Mouse (Mus musculus) liver, adult (tissue): ENCODE data around the gene Xndc1.
A peak's percentile ranks its signal among the peaks of the same experiment; 100 is the strongest.

Experiments
- GATA4 ChIP-seq: IDR thresholded peaks from 2 replicates; pipeline ENCODE4 v1.6.1; 2014; ENCODE audit warnings: mild to moderate bottlenecking, low read length; ENCODE audit not compliant: insufficient replicate concordance

The Xndc1 gene

DNA sequence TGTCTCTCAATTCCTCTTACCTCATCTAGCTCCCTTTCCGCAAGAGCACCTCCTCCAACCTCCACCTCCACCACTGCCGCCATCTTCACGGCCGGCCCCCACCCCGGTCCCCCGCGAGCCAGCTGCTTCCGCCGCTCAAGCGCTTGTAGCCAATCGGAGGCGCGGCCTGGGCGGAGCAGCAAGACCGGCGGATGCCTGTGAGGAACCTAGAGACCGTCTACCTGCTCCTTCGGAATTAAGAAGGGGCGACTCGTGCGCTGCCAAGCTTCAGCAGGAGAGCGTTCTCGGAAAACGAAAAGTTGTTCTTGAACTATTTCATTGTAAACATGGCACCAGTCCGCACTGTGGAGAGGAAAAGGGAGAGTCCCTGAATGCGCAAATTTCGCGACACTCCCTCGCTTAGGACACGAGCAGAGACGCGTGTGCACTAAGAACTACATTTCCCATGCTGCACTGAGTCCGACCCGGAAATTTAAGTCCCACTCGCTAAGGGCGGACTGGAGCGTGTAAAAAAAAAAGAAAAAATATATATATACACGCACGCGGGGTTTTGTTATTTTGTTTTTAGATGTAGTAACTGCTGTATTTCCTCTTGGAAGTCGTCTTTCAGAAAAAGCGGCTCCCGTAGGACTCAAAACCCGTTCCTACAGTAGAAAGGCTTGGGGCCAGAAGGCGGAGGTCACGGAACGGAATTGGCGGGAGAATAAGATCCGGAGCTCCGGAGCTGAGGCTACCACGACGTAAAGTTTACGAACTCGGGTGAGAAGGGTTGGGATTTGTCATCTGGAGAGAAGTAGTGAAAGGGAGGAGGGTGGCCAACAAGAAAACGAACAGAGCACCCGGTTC lies at the start of gene Xndc1, which contains the start of the genes Rnf121 and Xntrpc:
TSS of gene Xndc1 (plus strand) at position 466 of the 846 bp plus-strand sequence.
TSS of gene Rnf121 (minus strand) at position 424 of the 846 bp plus-strand sequence.
TSS of gene Xntrpc (plus strand) at position 668 of the 846 bp plus-strand sequence.
- TF ChIP-seq GATA4, result peak; percentile 25; the same call in 1 of the 2 replicates

DNA sequence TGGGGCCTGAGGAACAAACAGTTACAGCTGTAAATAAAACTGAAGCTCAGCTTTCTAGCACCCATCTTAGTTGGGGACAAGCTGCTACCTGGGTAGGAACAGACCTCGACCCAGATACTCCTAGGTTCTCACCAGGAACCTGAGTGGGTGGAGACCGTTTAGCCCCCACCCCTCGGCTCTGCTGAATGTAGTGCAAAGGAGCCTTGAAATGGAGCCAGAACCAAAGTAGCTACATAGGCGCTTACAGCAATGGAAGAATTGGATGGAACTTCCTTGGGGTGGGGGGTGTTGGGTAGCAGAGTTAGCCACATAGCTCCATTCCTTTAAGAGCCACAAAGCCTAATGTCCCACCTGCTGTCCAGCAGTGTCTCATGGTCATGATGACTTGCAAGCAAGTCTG lies 48.4 kb upstream of the Xndc1 start:
- no peak for TF ChIP-seq GATA4

DNA sequence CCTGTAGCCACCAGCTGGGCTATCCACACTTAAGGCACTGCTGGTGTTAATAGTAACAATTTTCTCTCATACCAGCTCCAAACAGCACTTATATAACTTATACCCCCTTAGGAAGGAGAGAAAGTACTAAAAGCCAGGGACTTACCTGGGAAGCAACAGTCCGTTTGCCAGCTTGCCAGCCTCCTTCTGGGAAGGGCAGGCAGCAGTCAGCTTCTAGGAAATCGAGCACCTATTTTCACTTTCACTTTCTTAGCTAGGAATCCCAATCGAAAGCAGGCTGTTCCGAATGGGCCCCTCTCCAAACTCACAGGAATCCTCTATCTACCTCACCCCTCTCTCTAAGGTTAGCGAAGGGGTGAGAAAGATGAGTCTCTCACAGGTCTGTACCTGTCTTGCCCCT lies 47.9 kb upstream of the Xndc1 start:
- no peak for TF ChIP-seq GATA4

DNA sequence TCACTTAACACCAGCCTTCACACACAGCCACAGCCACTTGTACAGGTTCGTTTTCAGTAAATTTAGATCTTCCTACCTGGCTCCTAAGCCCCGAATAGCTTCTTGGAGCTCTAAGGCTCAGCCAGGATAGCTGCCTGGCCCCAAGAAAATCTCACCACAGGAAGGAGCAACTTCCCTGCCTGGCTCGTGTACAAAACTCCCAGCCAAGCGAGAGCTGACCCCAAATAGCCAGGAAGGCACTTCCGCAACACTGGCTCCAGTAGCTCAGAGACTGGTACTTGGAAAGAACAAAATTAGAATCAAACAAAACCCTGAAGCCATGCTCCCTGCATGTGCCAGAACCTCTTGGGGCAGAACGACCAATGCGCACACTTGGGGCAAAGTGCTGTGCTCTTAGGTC lies 47.3 kb upstream of the Xndc1 start:
- TF ChIP-seq GATA4, result no peak

DNA sequence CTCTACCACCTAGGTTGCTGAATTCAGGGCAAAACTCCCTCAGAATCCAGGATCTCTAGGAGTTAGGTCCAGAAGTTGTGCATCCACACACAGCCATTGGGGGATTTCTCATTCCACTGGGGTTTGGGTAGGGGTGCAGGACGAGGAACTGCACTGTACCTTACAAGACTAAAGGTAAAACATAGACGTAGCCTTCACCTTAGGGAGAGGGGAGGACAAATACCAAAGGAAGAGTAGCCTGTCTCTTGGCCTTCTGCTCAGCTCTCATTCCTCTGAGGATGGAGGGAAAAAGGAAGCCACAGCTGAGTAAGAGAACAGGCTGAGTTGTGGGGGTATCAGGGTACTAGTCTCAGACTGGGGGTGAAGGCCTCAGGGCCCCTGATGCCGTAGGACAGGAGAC lies 46.7 kb upstream of the Xndc1 start, which contains the start of gene Il18bp:
TSS of gene Il18bp (minus strand) at position 101 of the 400 bp plus-strand sequence.
- TF ChIP-seq GATA4, result no peak

DNA sequence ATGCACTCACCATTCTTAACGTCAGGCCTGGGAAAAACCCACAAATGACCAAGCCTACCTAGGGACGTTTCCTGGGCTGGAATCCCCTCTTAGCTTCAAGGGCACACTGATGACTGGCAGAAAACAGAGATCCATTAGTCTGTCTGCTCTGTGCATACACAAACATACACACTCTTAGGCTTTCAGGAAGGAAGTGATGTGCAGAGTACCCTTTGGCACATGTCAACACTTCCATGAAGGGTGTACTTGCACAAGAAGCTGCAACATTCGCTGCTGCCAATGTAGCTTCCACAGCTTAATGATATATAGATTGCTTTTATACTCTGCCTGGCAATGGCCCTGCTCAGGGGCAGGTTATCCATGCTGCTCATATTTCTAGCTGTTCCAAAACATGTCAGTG lies 45.9 kb upstream of the Xndc1 start:
- no peak for TF ChIP-seq GATA4

DNA sequence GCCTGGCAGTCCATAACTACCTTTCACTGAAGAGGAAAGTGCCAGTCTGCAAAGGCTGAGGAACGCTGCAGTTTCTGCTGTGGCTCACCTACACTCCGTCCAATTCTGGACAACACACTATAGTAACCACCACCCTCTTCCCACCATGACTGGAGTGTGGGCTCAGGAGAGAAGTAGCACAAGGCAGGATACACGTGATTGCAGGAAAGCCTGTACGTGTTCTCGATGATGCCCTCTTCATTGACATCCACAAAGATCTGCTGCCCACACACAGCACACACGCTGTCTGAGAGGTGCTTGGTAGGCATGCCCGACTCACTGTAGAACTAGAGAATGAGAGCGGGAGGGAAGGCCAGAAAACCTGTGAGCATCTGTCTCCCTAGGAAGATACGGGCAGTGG lies 41.5 kb upstream of the Xndc1 start:
- TF ChIP-seq GATA4, result no peak

DNA sequence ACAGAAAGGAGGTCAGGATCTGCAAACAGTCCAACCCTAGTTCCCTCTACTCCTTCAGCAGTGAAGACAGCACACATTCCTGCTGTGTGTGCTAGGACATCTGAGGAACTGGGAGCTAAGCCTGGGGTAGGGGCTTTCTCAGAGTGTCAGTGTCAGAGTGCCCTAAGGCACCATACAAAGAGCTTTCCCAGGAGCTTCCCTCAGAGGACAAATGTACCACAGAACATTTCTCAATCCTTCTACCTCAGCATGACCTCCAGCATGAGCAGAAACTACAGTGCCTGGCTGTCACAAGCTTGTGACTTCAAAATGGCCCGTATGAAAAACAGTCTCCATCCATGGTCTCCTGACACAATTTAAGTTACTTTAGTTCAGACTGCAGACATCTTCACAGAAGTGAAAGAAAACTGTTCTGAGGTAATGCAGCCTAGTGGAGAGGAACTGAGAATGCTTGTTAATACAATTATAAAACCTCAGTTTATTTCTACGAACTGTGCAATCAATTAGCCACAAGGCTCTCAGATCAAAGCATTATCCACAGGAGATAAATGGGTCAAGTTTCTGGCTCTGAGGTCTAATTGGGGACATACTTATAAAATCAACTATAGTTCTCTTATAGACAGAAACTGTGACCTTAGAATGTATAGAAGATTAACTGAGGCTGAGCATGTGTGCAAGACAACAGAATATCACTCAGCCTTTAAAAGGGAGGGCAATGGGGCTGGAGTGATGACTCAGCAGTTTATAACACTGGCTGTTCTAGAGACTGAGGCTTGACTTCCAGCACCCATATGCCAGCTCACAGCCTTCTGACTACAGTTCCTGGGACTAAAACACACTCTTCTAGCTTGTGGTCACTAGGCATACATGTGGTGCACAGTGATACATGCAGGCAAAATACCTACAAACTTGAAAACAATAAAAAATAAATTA lies 39.9 kb upstream of the Xndc1 start:
- TF ChIP-seq GATA4, result no peak

DNA sequence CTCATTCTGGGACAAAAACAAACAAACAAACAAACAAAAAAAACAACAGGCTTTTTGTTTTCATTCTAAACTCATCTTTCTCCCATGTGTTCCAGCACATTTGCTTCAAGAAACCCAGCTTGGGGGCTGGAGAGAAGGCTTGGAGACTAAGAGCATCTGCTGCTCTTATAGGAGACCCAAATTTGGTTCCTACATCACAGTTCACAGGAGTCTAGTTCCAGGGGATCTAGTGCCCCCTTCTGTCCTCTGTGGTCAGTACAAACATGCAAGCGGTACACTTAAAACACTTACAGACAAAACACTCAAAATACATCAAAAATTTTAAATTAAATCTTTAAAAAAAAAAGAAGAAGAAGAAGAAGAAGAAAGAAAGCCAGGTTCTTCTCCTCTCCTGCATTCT lies 30.4 kb upstream of the Xndc1 start:
- TF ChIP-seq GATA4, result no peak

DNA sequence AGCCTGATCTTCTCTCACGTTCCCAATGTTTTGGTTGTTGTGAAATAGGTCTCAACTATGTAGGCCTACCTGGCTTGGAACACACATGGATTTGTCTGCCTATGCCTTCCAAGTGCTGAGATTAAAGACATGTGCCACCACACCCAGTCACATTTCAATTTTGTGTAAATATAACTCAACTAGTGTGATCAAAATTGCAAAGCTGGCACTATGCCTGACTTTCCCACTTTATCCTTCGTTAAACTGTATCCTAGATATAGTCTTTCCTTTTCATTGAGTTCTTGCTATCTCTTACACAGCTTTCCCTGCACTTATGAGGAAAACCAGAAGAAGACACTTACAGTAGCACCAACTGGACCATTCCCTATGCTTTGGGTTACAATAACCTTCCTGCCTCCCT lies 29.8 kb upstream of the Xndc1 start:
- no peak for TF ChIP-seq GATA4

DNA sequence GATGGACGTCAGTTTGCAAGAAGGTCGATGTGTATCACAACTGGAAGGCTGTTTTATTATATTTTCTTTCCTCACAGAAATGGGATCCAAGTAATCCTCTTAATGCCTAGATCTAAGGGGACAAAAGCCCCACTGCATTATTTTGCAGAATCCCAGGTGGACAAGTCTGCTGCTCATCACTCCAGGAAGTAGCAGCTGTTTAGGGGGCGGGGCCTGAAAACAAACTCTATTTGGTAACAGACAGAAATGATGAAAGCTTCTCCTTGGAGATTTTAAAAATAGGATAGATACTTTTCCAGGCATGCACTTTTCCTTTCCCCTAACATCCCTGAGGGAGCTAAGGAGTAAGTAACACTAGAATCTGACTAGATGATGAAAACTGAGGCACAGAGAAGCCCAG lies 28.0 kb upstream of the Xndc1 start:
- no peak for TF ChIP-seq GATA4

DNA sequence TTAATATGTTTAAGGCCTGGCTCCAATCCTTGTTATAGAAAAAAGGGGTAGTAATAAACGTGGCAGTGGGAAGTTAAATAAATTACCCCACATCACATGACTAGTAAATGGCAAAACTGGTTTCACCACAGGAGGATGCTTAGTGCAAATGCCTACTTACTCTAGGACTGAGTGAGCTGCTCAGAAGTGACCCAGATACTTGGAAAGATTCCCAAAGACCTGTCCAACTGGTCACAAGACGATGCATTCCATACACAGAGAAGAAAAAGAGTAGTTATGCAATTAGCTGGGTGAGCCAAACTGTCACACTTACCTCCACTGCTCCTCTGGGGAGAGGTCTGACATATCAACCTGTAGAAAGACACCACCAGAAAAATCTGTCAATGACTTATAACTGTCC lies 23.0 kb upstream of the Xndc1 start:
- TF ChIP-seq GATA4, result no peak

DNA sequence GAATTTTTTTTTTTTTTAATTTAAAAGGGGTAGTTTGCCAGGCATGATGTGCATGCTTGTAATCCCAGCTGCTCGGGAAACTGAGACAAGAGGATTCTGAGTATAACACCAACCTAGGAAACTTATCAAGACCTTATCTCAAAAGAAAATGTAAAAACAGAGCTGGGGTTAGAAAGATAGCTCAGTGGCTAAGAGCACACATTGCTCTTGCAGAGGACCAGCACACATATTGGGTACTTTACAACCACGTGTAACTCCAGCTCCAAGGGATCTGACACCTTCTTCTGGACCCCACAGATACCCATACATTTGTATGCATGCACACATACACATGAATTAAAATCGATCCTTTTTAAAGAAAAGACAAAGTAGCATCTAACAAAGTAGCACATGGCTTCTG lies 4.0 kb upstream of the Xndc1 start:
- TF ChIP-seq GATA4, result no peak

DNA sequence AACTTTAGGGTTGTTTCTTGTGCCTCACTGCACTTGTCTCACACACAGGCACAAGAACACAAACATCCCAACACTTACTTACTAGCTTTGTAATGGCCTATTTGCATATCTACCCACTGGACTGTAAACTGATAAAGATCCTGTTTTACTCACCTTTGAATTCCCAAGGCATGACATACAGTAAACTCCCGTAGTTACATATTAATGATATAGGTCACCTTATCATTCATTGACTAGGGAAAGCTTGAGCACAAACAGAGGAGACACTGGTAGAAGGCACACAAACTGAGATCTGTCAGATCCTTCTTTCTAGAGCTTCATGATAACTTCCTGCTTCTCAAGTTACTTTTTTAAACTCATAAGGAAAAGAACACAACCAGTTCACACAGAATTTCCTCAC lies 3.1 kb upstream of the Xndc1 start:
- no peak for TF ChIP-seq GATA4

DNA sequence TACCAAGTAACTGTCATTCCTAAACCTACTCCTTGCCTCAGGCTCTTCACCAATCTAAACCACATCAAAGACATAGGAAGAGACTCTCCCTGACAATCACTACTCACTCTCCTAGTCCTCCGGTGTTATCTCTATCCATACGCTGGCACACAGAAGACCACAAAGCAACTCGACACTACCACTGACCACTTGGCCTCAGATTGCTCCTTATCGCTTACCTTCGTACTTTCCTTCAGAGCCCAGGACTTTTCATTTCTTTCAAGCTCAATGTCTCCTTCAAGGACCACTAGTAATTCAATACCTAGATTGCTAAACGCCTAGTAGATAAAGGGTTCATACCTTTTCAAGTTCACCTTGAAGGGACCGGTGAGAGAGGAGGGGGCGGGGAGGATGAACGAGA lies 1.4 kb upstream of the Xndc1 start:
- TF ChIP-seq GATA4, result no peak

DNA sequence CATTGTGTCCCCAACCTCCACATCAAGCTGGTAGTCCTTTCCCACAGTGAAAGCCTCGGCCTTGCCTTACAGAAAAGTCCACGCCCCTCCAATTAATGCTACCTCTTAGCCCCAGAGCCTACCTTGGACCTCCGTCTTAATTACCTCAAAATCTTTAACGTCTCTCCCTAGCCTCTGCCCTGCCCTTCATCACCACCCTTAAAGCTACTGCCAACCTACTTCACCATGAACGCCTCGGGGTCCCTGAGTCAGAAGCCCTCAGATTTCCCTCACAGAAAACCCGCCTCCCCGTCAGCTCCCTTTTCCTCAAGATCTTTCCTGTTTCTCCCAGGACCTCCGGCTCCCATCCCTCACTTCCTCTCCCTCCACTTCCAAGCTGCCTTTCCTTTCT lies 661 bp upstream of the Xndc1 start:
- no peak for TF ChIP-seq GATA4
